Mouse (Mus musculus) forebrain, embryonic 14.5 days (tissue): ENCODE measurements around the gene Aip. TPM values are rescaled to one million over a fixed set of nuclear protein-coding genes. Genes with fewer than 3 reads are reported as not detected.

ENCODE experiments used
- ATAC-seq: fragments of 200-750 bp; cut with Nextera tagmentation; 2 replicates; pipeline ENCODE4 v1.8.0; 2017; ENCODE audit warnings: mild to moderate bottlenecking, moderate library complexity
- DNase-seq: peaks from one replicate; pipeline ENCODE4 v3.0.0-alpha.2; 2015; ENCODE audit warnings: low spot score
- H3K27ac ChIP-seq: fragments of 300-500 bp; sonication (generic); 2 replicates; pipeline ENCODE4 v1.5.1; 2014; ENCODE audit warnings: low read depth, mild to moderate bottlenecking, control low read depth, low read length, moderate library complexity
- H3K27me3 ChIP-seq: fragments of 300-500 bp; sonication (generic); replicated peaks from 2 replicates; pipeline ENCODE4 v1.6.1; 2014; ENCODE audit warnings: low read length, control low read depth, mixed read lengths; ENCODE audit not compliant: control insufficient read depth, insufficient read depth
- H3K36me3 ChIP-seq: fragments of 300-500 bp; sonication (generic); 2 replicates; pipeline ENCODE4 v1.6.1; 2014; ENCODE audit warnings: low read length, control low read depth; ENCODE audit not compliant: control insufficient read depth, insufficient read depth
- H3K4me1 ChIP-seq: fragments of 300-500 bp; sonication (generic); 2 replicates; pipeline ENCODE4 v1.6.1; 2014; ENCODE audit warnings: antibody characterized with exemption, low read length, control low read depth; ENCODE audit not compliant: control insufficient read depth, insufficient read depth
- H3K4me2 ChIP-seq: fragments of 300-500 bp; sonication (generic); 2 replicates; pipeline ENCODE4 v1.6.1; 2014; ENCODE audit warnings: mild to moderate bottlenecking, control low read depth, low read length
- H3K4me3 ChIP-seq: fragments of 300-500 bp; sonication (generic); 2 replicates; pipeline ENCODE4 v1.5.1; 2014; ENCODE audit warnings: low read depth, low read length, control low read depth
- H3K9ac ChIP-seq: fragments of 300-500 bp; sonication (generic); 2 replicates; pipeline ENCODE4 v1.6.1; 2014; ENCODE audit warnings: mild to moderate bottlenecking, low read length, control low read depth, moderate library complexity
- H3K9me3 ChIP-seq: fragments of 300-500 bp; sonication (generic); replicated peaks from 2 replicates; pipeline ENCODE4 v1.6.1; 2016; ENCODE audit warnings: low read length, control low read depth, mixed read lengths; ENCODE audit not compliant: control insufficient read depth
- WGBS: fragments of 180-500 bp; shearing (Covaris S2); extraction: QIAGEN DNeasy Blood & Tissue Kit; methylation state at CpG from one replicate; pipeline ENCODE4 v1.1.7; 2014; 5-methylcytosine and 5-hydroxymethylcytosine counted together
- polyA plus RNA-seq: library from polyadenylated mRNA; unstranded; fragments of >200 nt; fragmentation: Nextera tagmentation; extraction: Ambion mirVana; gene quantifications from 2 replicates; pipeline ENCODE4 v1.2.1, GENCODE M21; 2014

Gene Aip
- polyA plus RNA-seq, 1 experiment from 2014 or later: 85.2 TPM

DNA sequence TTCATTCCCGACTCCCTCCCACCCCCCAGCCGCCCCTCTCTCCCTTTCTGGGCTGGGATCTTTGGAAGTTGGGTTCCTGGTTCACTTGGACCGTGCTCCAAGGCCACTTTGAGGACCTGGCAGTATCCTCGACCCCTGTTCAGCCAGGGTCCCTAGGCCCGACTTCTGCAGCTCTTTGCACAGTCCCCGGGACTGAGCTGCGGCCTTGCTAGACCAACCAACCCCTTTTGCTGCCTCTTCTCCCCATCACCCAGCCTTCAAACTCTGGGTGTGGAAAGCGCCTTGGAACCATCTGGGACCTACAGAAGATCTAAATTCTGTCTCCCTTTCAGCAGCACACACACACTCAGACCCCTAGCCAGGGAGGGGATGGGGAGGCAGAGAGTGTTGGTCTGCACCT is 23.2 kb upstream of the Aip start:
- peak; percentile 37; the same call in 1 of the 2 replicates for ATAC-seq
- Histone ChIP-seq H3K9ac (peak overlapping the region; percentile 74), H3K27me3 (no peaks in the 10 kb centered on the region), H3K9me3 (no peaks in the 10 kb centered on the region), H3K36me3 (peaks cover 32% of the 10 kb centered on the region), H3K4me2 (peak overlapping the region; percentile 79), H3K27ac (no peak overlapping the region; the same call in 1 of the 2 replicates), H3K4me1 (peaks cover 10% of the 10 kb centered on the region), H3K4me3 (peak overlapping the region; percentile 57)
- 3% methylated on average over 7 of the region's 8 CpGs for WGBS
- no peak for DNase-seq

GRCm38 (mm10) chr19:4148491-4148806 is 22.8 kb upstream of the Aip start, which contains the start of gene Coro1b:
TSS of gene Coro1b (plus strand) at chr19:4148619.
- Histone ChIP-seq H3K27me3 (no peaks in the 10 kb centered on the region), H3K9me3 (no peaks in the 10 kb centered on the region), H3K27ac (no peak within 1 kb of the TSS; the same call in 1 of the 2 replicates), H3K36me3 (peaks cover 29% of the 10 kb centered on the region), H3K4me3 (peak within 1 kb of the TSS; percentile 57), H3K9ac (peak within 1 kb of the TSS; percentile 74), H3K4me2 (peak within 1 kb of the TSS; percentile 79), H3K4me1 (peaks cover 10% of the 10 kb centered on the region)
- 2% methylated on average over 32 of the region's 33 CpGs for WGBS
- DNase-seq (peak; percentile 93), ATAC-seq (peak; percentile 97)

DNA sequence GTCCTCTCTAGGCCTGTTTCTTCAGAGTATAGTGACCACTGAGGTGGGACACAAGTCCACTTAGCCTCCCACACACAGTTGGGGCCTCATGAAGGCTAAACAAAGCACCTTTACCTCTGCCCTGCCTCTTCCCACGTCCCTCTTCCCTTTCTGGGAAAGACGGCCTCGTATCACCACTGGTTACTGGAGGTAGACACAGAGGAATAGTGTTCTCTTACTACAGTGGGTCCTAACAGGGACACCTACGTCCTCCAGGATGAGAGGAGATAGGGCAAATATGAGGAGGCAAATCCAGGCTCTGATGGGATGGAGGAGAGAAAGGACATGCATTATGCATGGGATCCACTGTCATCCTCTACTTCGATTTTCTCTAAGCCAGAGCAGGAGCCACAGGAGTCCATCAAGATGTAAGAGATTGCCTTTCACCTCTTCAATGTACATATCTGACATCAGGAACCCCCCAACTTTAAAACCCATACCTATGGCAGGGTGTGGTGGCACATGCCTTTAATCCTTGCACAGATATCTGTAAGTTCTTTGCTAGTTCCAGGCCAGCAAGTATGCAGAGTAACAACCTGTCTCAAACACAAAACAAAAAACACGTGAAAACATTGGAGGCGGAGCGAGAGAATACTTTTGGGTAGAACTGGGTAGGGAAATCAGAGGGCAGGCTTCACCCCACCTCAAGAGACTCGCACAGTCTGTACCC is 22.3 kb upstream of the Aip start:
- H3K4me3 ChIP-seq: peak overlapping the region; percentile 57
- DNase-seq (no peak), ATAC-seq (peak; percentile 15; the same call in 1 of the 2 replicates)
- no peak overlapping the region for H3K27ac ChIP-seq
- peak overlapping the region; percentile 79 for H3K4me2 ChIP-seq
- WGBS: 34% methylated on average over 9 of the region's 9 CpGs
- H3K9me3 ChIP-seq: no peaks in the 10 kb centered on the region
- no peaks in the 10 kb centered on the region for H3K27me3 ChIP-seq
- peaks cover 10% of the 10 kb centered on the region for H3K4me1 ChIP-seq
- peaks cover 24% of the 10 kb centered on the region for H3K36me3 ChIP-seq
- H3K9ac ChIP-seq: peak overlapping the region; percentile 74

DNA sequence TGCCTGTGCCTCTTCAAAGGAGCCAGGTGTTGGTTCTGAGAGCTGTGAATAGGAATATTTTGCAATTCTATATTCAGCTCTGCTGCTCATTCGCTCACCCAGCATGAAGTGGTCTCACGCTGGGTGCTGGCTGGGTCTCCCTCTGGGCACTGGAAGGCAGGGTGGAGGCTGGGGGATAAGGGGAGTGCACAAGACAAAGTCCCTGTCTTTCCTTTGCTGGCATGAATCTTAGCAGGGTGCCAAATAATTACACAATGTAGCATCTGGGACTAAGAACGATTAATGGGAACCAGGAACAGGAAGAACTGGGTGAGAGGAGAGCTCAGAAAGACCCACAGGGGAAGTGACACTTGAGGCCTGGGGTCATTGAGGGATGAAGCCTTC is 21.4 kb upstream of the Aip start:
- H3K27ac ChIP-seq: no peak overlapping the region

DNA sequence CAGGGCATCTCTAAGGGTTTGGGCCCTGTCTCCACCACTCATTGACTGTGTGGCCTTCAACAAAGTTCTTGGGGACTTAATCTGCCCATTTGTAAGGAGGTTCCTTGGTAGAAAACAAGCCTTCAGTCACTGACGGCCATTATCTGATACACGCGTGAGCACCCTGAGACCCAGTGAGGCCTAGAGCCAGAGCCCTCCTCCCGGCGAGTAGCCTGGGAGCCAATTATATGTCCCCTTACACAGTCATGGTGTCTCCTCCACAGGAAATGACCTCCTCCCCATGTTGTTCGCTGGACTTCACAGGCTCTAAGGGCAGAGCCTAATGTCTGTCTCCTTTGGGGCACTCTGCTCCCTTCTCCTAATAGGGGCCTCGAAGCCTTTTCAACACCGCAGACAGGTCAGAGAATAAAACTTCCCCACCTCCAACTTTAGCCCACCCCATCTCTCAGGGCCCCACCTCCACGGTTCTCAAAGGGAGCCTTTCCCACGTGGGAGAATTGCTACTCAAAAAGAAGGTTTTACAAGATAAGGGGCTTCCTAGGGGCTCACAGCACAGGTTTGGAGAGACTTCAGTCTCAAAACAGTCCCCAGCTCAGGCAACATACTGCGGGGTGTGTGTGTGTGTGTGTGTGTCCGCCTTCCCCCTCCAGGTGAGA is 20.8 kb upstream of the Aip start:
- Histone ChIP-seq H3K9ac (no peak overlapping the region), H3K4me2 (no peak overlapping the region), H3K27ac (no peak overlapping the region), H3K36me3 (peaks cover 13% of the 10 kb centered on the region), H3K9me3 (no peaks in the 10 kb centered on the region), H3K27me3 (no peaks in the 10 kb centered on the region), H3K4me3 (no peak overlapping the region), H3K4me1 (peaks cover 10% of the 10 kb centered on the region)
- WGBS: 61% methylated on average over 12 of the region's 12 CpGs
- ATAC-seq: no peak
- no peak for DNase-seq

More for the DNA sequence above, 21.4 kb upstream of the Aip start:
- Histone ChIP-seq H3K27me3 (no peaks in the 10 kb centered on the region), H3K4me2 (no peak overlapping the region), H3K4me3 (no peak overlapping the region), H3K4me1 (peaks cover 10% of the 10 kb centered on the region), H3K36me3 (peaks cover 16% of the 10 kb centered on the region), H3K9ac (no peak overlapping the region), H3K9me3 (no peaks in the 10 kb centered on the region)
- ATAC-seq (no peak), DNase-seq (no peak)
- WGBS: 38% methylated on average over 3 of the region's 3 CpGs

- peaks cover 8% of the 10 kb centered on the region for H3K36me3 ChIP-seq
- ATAC-seq (no peak), DNase-seq (no peak)
- peaks cover 10% of the 10 kb centered on the region for H3K4me1 ChIP-seq
- no peak overlapping the region for H3K4me3 ChIP-seq
- no peaks in the 10 kb centered on the region for H3K9me3 ChIP-seq
- no peak overlapping the region for H3K27ac ChIP-seq
- H3K27me3 ChIP-seq: no peaks in the 10 kb centered on the region
- no peak overlapping the region for H3K9ac ChIP-seq
- WGBS: 76% methylated on average over 5 of the region's 5 CpGs
- H3K4me2 ChIP-seq: no peak overlapping the region
Measured at GRCm38 (mm10) chr19:4145936-4146335, 20.3 kb upstream of the Aip start.

GRCm38 (mm10) chr19:4144550-4145498 is 19.2 kb upstream of the Aip start:
- DNase-seq: no peak
- 82% methylated on average over 16 of the region's 16 CpGs for WGBS
- no peaks in the 10 kb centered on the region for H3K27me3 ChIP-seq
- no peak overlapping the region for H3K4me2 ChIP-seq
- no peaks in the 10 kb centered on the region for H3K36me3 ChIP-seq
- H3K4me1 ChIP-seq: peaks cover 10% of the 10 kb centered on the region
- no peak for ATAC-seq
- H3K27ac ChIP-seq: no peak overlapping the region
- H3K9me3 ChIP-seq: no peaks in the 10 kb centered on the region
- H3K9ac ChIP-seq: no peak overlapping the region
- no peak overlapping the region for H3K4me3 ChIP-seq

GRCm38 (mm10) chr19:4143759-4144268 is 18.2 kb upstream of the Aip start, which contains the start of gene Cabp4:
TSS of gene Cabp4 (minus strand) at chr19:4144033.
- Histone ChIP-seq H3K9me3 (no peaks in the 10 kb centered on the region), H3K27me3 (no peaks in the 10 kb centered on the region), H3K4me1 (peaks cover 3% of the 10 kb centered on the region; the same call in 1 of the 2 replicates), H3K27ac (no peak within 1 kb of the TSS), H3K36me3 (no peaks in the 10 kb centered on the region), H3K4me3 (no peak within 1 kb of the TSS), H3K9ac (no peak within 1 kb of the TSS), H3K4me2 (no peak within 1 kb of the TSS)
- WGBS: 79% methylated on average over 7 of the region's 7 CpGs
- ATAC-seq (no peak), DNase-seq (no peak)
